Mouse (Mus musculus) myocyte (in vitro differentiated cells): ENCODE results near the gene Tex38.

ENCODE experiments used
- CEBPB ChIP-seq: IDR thresholded peaks from 2 replicates; pipeline ENCODE4 v1.6.1; 2011; ENCODE audit warnings: mild to moderate bottlenecking, moderate library complexity; ENCODE audit not compliant: poor library complexity, insufficient read depth, severe bottlenecking
- E2F4 ChIP-seq: IDR thresholded peaks from one replicate; pipeline ENCODE4 v1.6.1; 2011; ENCODE audit warnings: mild to moderate bottlenecking, control low read depth, moderate library complexity; ENCODE audit not compliant: insufficient read depth
- MAX ChIP-seq: IDR thresholded peaks from one replicate; pipeline ENCODE4 v1.6.1; 2011; ENCODE audit warnings: low read depth, mild to moderate bottlenecking, control low read depth
- MYOD1 ChIP-seq, 3 experiments: IDR thresholded peaks; one replicate each; pipeline ENCODE4 v1.6.1; 2011; ENCODE audit warnings: control low read depth in 2 of 3, low read depth in 2 of 3, mild to moderate bottlenecking in 2 of 3, moderate library complexity in 1 of 3; ENCODE audit not compliant: insufficient read length in 2 of 3, control insufficient read depth in 1 of 3
- MYOG ChIP-seq, 3 experiments: IDR thresholded peaks; one replicate each; pipeline ENCODE4 v1.6.1; 2011; ENCODE audit warnings: control low read depth in 2 of 3, low read depth in 2 of 3, mild to moderate bottlenecking in 2 of 3; ENCODE audit not compliant: insufficient read length in 2 of 3, control insufficient read depth in 1 of 3, insufficient read depth in 1 of 3
- POLR2A ChIP-seq: IDR thresholded peaks from one replicate; pipeline ENCODE4 v1.6.1; 2011; ENCODE audit warnings: low read depth, mild to moderate bottlenecking, control low read depth, moderate library complexity; ENCODE audit not compliant: insufficient read length
- POLR2AphosphoS2 ChIP-seq: IDR thresholded peaks from one replicate; pipeline ENCODE4 v1.6.1; 2011; ENCODE audit warnings: low read depth, control low read depth; ENCODE audit not compliant: insufficient read length
- REST ChIP-seq: IDR thresholded peaks from one replicate; pipeline ENCODE4 v1.6.1; 2011; ENCODE audit warnings: mild to moderate bottlenecking, control low read depth, moderate library complexity; ENCODE audit not compliant: insufficient read depth, insufficient read length
- TCF12 ChIP-seq: IDR thresholded peaks from one replicate; pipeline ENCODE4 v1.6.1; 2011; ENCODE audit warnings: mild to moderate bottlenecking, control low read depth; ENCODE audit not compliant: poor library complexity, insufficient read depth, severe bottlenecking
- TCF3 ChIP-seq: IDR thresholded peaks from one replicate; pipeline ENCODE4 v1.6.1; 2011; ENCODE audit warnings: low read depth, control low read depth; ENCODE audit not compliant: insufficient read length
- USF1 ChIP-seq: IDR thresholded peaks from one replicate; pipeline ENCODE4 v1.6.1; 2011; ENCODE audit warnings: low read depth, mild to moderate bottlenecking, control low read depth, moderate library complexity

GRCm38 (mm10) chr4:115828572-115828902 is 47.7 kb upstream of the Tex38 start:
- TF ChIP-seq POLR2AphosphoS2 = no peak
- TF ChIP-seq POLR2A = no peak
- TF ChIP-seq MAX = no peak
- no peak for TF ChIP-seq CEBPB
- no peak for TF ChIP-seq MYOG (IDR thresholded peaks at IDR 0.05; ENCODE audit: control insufficient read depth in 1 of 3, insufficient read depth in 1 of 3, insufficient read length in 2 of 3, low read depth in 2 of 3)
- TF ChIP-seq USF1 = no peak
- no peak for TF ChIP-seq MYOD1 (IDR thresholded peaks at IDR 0.05; ENCODE audit: control insufficient read depth in 1 of 3, insufficient read length in 2 of 3, low read depth in 2 of 3)
- TF ChIP-seq TCF12 = no peak
- no peak for TF ChIP-seq E2F4
- no peak for TF ChIP-seq REST
- TF ChIP-seq TCF3 = no peak
